Mouse (Mus musculus) R1 (cell line): ENCODE data around the gene Tuba1a.

Experiments
- DNase-seq: peaks from one replicate; pipeline ENCODE4 v3.0.0-alpha.2; 2018; ENCODE audit warnings: low read depth, low spot score

The Tuba1a gene

GRCm38 (mm10) chr15:98985982-98986715 lies 32.6 kb upstream of the Tuba1a start:
- DNase-seq: peak; percentile 63

GRCm38 (mm10) chr15:98985240-98985981 lies 31.9 kb upstream of the Tuba1a start:
- DNase-seq: peak; percentile 93

GRCm38 (mm10) chr15:98984681-98985080 lies 31.2 kb upstream of the Tuba1a start:
- DNase-seq: no peak

GRCm38 (mm10) chr15:98983431-98984081 lies 30.1 kb upstream of the Tuba1a start:
- peak; percentile 41 for DNase-seq

- DNase-seq: peak; percentile 97
These were observed 28.6 kb upstream of the Tuba1a start for GRCm38 (mm10) chr15:98982100-98982499.

- no peak for DNase-seq
These were observed 26.6 kb upstream of the Tuba1a start for GRCm38 (mm10) chr15:98980012-98980614.

GRCm38 (mm10) chr15:98978409-98979172 lies 25.1 kb upstream of the Tuba1a start:
- peak; percentile 50 for DNase-seq

GRCm38 (mm10) chr15:98977759-98978408 lies 24.4 kb upstream of the Tuba1a start:
- peak; percentile 40 for DNase-seq

- peak; percentile 38 for DNase-seq
These were observed 23.6 kb upstream of the Tuba1a start for GRCm38 (mm10) chr15:98976763-98977758.

GRCm38 (mm10) chr15:98973015-98973614 lies 19.6 kb upstream of the Tuba1a start:
- DNase-seq: no peak

- DNase-seq: peak; percentile 75
These were observed 18.2 kb upstream of the Tuba1a start for GRCm38 (mm10) chr15:98971576-98972320.

GRCm38 (mm10) chr15:98971111-98971510 lies 17.6 kb upstream of the Tuba1a start:
- DNase-seq: peak; percentile 84

GRCm38 (mm10) chr15:98969372-98970101 lies 16.0 kb upstream of the Tuba1a start:
- DNase-seq: peak; percentile 81

GRCm38 (mm10) chr15:98968701-98969371 lies 15.3 kb upstream of the Tuba1a start:
- DNase-seq: peak; percentile 99

- DNase-seq: no peak
These were observed 6.0 kb upstream of the Tuba1a start for GRCm38 (mm10) chr15:98959531-98959930.

GRCm38 (mm10) chr15:98958901-98959420 lies 5.5 kb upstream of the Tuba1a start:
- no peak for DNase-seq

GRCm38 (mm10) chr15:98957475-98957874 lies 4.0 kb upstream of the Tuba1a start:
- DNase-seq: no peak
